Mouse (Mus musculus) ovary, postnatal 14 days (tissue): ENCODE data around the gene Ddx42.
"Not testable (repeated sequence)": the region's sequence is repeated elsewhere in the genome, so short reads cannot be mapped to it uniquely, and the experiment has no call there.

ENCODE experiments used
- DNase-seq: peaks from one replicate; pipeline ENCODE4 v3.0.0; 2022; ENCODE audit warnings: low spot score

The Ddx42 gene

DNA sequence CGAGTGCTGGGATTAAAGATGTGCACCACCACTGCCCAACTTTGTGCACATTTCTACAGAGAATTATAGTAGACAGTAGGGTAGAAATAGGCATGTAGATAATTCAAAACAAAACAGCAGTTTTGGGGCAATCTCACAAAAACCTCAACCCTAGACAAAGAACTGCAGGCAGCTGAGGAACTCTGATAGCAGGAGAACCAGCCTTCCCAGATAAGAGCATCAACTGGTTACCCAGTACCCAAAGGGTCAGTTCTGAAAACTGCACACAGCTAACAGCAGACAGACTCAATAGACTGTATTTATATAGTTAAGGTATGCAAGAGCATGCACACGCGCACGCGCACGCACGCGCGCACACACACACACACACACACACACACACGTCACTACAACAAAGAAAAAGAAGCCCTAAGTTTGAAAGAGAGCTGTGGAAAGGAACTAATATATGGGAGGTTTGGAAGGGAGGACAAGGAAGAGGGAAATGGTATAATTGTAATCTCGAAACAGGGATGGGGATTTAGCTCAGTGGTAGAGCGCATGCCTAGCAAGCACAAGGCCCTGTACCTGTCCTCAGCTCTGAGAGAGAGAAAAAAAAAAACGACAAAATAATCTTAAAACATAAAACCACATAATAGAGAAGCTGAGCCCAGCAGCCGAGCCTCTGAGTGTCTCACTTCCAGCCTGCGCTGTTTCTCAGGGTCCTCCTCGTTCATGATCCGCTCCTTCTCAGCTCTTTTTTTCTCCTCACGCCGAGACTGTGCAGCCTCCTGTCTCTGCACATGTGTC, 15.2 kb upstream of the Ddx42 start:
- DNase-seq, result no peak

DNA sequence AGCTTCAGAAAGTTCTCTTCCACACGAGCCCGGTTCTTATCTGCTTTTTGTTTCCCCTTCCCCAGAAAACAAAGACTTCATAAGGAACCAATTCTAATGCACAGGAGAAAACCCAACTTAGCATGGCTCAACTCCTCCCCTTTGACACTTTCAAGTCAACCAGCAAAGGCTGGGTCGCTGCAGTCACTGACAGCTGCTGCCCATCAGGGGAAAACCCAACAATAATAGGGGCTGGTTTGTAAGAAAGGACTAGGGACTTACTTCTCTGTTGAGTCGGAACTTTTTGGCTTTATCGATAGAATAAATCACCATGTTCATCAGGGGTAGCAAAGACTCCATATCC, 14.6 kb upstream of the Ddx42 start, which contains the start of gene Strada:
Gene Strada (minus strand): TSS at position 46 of the 343 bp plus-strand sequence.
- DNase-seq, result no peak

DNA sequence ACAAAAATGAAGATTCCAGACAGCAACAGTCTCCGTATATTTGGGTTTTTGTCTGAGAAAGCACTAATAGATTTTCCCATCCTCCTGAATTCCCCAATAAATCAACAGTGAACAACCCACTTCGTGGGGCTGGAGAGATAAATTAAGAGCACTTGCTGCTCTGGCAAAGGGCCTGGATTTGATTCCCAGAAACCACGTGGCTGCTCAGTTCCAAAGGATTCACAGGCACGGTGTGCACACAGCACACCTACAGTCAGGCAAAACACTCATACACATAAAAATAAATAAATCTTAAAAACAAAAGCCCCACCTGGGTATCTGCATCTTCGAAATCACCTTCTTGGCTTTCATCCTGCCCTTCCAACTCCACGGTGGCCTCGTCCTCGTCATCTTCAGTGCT, 4.0 kb upstream of the Ddx42 start:
- no peak for DNase-seq

DNA sequence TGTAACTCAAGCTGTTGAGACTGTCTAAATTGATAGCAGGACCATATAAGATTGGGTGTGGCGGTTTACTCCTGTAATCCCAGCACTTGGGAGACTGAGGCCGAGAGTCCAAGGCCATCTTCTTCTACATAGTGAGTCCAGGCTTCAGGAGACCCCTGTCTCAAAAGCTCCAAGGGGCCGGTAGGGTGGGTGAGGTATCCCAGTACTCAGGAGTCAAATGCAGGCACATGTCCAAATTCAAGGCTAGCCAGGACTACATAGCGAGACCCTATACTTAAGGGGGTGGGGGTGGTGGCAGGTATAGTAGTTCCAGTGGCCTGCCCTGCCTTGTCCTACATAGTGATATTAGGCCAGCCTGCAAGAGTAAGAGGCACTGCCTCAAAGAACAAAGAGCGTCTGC, 1.9 kb upstream of the Ddx42 start:
- DNase-seq, result no peak

DNA sequence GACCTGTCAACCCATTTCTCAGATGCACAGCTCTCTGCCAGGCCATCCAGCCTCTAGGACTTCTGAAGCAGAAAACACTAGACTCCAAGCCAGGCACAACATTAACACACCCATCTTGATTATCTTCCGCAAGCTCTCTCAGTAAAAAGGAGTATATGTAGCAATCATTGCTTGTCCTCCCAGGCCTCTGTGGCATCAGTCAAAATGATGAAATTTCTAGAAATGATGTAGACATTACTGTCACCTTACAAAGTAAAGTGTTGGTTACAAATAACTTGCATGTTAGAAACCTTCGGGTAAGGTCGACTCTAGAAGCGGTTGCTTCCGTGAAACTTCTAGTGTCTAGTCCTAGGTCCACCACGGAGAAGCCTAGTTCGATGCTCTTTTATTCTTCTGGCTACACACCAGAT, 1.3 kb upstream of the Ddx42 start:
- DNase-seq, result no peak

DNA sequence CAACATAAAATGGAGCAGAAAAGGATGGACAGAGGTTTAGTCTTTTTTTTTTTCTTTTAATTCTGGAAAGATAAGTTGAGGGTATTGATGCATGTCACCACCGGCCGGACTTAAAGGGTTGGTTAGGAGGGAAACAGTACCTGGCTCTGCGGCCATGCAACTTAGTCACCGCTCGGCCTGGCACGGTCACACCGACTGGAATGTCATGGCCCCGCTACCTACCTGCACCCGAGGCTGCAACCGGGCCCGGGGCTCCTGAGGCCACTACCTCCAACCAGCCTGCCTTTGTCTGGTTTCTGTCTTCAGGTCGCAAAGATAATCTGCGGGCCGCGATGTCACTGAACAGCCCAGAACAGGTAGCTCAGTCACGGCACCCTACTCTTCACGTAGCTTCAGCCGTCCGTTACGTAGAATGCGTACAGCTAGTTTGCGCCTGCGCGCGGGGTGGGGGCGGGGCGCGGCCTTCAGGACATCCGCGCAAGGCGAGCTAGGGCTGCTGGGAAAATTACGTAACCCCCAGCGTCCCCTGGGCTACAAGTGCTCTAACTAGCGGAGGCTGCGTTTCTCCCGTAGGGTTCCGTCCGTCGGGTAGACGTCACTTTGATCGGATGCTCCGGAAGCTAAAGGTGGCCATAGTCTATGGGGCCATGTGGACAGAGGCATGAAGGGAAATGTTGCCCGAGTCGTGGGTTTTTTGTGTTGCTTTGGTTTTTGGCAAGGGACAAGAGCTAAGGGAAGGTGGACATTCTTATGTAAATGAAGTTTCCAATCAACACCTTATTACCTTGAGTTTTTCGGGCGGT, 598 bp upstream of the Ddx42 start, which contains the start of gene Ccdc47:
Gene Ccdc47 (minus strand): TSS at position 418 of the 803 bp plus-strand sequence.
- peak; percentile 84 for DNase-seq

DNA sequence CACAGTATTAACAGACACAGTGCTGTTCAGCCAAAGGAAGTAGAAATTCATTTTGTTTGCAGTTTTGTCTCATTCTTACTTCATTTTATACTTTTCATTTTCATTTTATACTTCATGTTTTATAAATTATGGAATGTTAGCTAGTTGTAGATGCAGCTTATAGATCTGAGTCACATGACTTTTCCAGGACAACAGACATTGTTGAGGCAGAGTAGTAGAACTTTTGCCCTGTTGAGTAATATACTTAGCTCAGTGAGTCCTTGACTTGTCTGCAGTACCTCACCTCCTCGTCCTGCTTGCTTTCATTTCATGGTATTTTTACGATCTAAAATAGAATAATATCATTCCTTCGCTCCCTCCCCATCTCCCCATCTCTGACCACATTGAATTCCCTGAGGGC, 3.9 kb downstream of the Ddx42 start:
- DNase-seq, result no peak

DNA sequence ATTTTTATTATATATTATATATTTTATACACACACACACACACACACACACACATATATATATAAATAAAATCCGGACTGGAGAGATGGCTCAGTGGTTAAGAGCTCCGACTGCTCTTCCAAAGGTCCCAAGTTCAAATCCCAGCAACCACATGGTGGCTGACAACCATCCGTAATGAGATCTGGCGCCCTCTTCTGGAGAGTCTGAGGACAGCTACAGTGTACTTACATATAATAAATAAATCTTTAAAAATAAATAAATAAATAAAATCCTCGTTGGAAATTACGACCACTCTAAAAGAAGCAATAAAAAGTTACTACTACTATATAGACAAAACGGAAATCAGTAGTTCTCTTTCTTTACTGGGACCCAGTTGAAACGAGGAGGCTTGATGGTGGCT, 17.3 kb downstream of the Ddx42 start:
- DNase-seq, result not testable (repeated sequence)

DNA sequence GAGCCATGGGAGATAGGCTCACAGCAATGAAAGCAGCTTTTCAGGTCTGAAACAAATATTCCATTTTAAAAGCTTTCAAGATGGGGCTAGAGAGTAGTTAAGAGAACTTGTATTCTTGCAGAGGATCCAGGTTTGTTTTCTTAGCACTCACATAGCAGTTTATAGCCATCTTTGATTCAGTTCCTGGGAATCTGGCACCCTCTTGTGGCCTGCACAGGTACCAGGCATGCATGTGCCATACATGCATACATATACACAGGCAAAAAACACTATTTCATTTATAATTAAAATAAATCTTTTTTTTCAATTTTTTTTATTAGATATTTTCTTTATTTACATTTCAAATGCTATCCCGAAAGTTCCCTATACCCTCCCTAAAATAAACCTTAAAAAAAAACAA, 30.1 kb downstream of the Ddx42 start:
- no peak for DNase-seq

DNA sequence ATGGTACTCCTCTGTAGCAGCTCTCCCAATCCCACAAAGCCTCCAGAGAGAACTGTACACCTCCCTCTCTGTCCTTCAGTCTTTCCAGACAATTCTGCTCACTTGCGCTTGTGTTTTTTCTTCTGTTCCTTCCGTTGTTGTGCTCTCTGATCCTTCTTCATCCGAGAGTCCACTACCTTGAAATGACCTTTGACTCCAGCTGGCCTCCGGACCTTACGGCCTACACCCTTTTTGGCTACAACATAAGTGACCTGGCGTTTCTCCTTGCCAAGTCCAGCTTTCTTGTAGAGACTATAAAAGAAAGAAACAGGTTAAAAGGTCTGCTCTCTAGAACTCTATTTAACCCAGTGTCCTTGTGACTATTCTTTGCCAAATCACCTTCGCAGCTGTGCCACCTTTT, 32.6 kb downstream of the Ddx42 start:
- DNase-seq, result no peak

DNA sequence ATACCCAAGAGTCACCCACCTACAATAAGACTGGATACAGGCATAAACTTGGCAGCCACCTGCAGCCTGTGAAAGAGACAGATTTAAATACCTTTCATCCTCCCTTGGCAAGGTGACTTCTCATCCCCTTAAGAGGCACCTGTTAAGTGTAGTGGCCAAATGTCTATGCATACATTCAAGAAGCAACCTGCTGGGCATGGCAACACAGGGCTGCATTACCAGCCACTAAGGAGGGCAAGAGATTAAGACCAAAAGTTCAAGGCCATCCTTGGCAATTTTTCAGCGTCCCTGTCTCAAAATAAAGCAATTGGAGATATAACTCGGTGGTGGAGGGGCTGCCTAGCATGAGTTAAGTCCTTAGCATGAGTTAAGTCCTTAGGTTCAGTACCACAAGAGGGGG, 38.0 kb downstream of the Ddx42 start:
- no peak for DNase-seq

DNA sequence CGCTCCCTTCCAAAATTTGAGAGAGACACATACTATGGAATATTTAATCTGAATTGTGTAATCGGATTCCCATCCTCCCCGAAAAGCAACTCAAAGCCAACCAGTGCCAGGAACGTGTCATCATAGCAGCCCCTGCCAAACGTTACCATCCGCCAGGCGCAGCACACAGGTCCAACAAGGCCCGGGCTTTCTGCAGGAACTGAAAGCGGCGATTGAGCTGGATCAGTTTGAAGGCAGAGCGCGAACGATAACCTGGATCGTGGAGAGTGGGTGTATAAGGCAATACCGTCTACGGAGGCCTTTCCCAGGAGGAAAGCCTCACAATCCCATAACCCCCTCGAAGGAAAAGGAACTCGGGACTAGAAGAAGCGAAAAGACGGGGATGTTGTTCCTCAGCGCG, 38.4 kb downstream of the Ddx42 start:
- DNase-seq, result no peak

DNA sequence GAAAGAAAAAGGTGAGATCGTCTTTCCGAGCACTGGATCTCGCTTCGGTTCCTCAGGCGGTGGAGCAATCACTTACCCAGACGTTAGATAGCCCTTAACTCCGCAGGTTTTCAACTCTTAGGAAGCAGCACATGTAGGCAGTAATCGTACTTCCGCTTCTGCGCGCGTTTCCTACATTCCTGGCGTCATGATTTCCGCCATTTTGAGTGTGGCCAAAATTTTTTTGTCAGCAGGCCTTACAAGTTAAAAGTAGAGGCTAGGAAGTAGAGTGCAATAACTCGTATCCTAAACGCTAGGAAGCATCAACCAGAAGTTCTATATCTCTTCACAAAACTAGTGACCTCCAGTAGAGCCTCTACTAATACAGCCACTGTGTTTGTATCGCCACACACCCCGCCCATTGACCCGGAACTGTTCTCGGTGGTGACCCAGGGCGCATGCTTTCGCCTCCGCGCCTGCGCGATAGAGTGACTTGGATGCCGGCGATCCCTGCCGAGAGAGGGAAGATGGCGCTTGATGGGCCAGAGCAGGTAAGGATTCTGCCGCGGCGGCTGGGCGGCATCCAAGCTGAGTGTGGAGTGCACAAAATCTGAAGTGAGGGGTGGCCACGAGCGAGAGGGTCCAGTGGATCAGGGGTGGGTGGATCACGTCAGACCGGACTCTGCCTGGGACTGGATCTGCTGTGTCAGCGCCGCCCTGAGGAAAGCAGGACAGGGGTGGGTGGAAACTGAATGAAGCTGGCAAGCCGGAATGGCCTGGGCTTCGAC, 39.1 kb downstream of the Ddx42 start, which contains the start of the genes Ftsj3 and Psmc5:
Gene Ftsj3 (minus strand): TSS at position 395 of the 767 bp plus-strand sequence.
Gene Psmc5 (plus strand): TSS at position 470 of the 767 bp plus-strand sequence.
- DNase-seq, result peak; percentile 99

DNA sequence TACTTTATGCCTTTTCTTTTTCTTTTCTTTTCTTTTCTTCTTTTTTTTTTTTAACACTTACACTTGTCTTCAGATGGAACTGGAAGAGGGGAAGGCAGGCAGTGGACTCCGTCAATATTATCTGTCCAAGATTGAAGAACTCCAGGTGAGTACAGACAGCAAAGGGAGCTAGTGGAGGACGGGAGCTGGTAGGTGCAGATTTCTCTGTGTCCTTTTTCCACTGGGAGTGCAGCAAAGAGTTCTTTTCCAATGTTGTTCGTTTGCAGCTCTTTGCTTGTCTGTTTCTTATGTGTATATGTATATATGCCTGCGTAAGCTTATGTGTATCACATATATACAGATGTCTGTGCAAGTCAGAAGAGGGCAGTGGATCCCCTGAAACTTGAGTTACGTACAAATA, 40.0 kb downstream of the Ddx42 start:
- DNase-seq, result no peak

DNA sequence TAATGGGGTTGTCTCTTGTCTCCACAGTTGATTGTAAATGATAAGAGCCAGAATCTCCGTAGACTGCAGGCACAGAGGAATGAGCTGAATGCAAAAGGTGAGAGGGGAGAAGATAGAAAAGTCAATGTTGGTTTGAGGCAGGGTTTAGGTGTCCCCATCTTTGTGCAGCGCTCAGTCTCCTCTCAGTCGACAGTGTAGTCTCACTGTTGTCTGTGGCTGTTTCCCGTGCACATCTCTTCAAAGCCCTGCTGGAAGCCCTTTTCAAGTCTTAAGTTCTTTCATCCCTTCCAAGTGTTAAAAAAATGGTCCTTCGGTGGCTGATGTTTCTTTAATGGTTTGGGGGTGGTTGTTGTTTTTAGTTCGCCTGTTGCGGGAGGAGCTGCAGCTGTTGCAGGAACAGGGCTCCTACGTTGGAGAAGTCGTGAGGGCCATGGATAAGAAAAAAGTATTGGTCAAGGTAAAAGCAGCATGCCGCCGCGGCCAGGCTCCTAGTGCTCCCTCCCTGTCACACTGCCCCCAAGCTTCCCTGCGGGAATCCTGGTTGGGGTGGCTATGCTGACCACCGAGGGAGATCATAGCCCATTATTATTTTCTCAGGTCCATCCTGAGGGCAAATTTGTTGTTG, 44.2 kb downstream of the Ddx42 start:
- DNase-seq, result no peak

DNA sequence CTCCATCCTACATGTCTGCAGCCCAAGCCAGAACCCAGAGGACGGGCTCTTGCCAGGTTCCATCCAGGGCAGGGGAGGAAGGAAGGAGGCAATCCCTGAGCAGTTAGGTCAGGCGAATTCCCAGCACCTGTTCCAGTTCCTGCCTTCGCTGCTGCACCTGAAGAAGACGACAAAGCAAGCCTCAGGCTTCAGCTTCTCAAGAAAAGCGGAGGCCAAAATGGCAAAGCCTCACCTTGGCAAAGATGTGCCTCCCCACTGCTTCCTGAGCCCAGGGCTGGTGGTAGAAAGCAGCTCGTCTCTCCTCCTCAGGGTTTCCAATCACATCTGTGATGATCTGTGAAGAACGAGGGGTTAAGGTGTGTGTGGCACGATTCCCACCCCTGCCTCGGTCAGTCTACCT, 47.2 kb downstream of the Ddx42 start:
- DNase-seq, result no peak

DNA sequence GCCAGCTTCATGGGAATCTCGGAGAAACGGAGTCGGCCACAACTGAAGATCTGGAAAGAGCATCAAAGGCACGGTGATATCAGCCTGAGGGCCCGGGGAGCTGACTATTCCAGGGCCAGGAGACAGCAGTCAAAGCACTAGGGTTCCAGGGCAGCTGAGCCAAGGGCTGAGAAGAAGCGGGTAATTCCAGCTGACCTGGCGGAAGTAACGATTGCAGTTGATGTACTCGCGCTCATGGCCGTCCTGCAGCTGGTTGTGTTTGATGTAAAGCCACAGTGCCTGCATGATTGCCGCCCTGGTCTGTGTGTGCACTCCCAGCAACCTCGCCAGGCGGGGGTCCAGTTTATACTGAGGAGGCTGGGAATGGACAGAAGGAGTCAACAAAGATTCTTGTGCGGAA, 48.3 kb downstream of the Ddx42 start:
- DNase-seq, result no peak

DNA sequence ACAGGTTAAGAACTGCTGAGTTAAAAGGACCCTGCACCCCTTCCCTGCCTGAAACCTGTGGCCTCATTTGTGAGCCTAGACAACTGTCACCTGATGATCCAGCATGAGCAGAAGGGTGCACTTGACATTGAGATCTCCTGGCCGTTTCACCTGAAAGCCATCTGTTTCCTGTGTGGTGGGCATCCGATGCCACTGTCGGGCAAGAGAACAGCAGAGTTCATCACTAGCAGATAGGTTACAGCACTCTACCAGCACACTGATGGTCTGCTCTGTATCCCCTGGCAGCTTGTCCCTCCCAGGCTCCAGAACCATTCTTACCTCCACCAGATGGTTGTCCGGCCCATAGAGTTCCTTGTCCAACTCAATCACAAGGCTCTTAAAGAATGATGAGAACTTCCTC, 48.8 kb downstream of the Ddx42 start:
- DNase-seq, result no peak

DNA sequence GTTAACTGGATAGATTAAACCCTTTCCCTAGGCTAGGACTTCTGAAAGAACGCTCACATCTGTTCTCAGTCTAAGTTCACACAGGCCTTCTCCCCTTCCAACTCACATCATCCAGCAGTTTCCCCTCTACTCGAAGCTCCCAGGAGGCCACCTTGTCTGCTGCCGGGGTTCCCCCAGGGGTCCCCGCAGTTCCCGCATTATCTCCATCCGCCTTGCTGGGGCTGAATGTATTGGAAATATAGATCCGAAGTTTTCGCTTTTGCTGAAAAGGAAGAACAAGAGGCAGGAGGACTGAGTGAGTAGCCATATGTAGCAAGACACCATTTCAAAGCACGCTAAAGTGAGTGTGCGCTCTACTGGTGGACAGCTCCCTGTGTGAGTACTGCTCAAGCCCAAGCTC, 49.7 kb downstream of the Ddx42 start:
- DNase-seq, result no peak

DNA sequence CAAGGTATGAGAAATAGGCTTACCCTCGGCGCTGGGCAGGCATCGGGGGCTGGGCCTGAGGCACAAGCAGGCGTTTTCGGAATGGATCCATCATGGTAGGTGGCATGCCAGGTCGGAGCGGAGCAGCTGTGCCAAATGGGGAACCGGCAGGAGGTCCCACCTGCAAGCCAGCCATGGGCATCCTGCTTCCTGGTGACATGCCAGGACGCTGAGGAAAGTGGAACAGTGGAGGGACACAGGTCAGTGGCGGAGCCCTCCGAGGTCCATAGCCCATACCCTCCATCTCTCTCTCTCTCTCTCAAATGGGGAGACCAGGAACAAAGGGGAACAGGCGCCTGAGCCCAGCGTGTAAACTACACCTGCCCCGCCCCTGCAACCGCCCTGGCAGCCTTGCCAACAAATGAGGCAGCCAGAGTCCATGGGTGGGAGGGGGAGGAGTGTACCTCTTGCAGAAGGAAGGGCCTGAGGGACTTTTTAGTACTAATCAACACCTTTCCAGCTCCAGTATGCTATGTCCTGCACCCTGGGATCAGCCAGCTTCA, 50.7 kb downstream of the Ddx42 start:
- DNase-seq, result no peak

DNA sequence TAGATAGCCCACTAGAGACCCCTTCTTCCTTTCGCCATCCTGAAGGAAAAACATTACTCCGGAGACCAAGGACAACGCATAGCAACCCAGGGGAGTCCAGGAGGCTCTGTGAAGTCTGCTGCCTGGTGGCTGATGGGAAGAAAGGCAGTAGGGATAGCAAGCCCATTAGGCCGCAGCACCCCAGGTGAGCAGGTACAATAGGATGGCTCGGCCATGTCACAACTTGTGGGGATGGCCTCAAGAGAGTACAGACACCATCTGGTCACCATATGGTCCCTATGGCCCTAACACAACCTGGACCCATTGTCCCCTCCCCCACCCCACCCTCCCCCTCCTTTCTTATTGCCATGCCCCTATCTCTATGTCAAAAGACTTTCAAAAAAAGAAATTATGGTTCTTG, 51.1 kb downstream of the Ddx42 start:
- DNase-seq, result no peak
